Mouse (Mus musculus) inflammation-experienced regulatory T-cells, adult 6 months (primary cell): ENCODE results near the gene Adsl. TPM values are rescaled to one million over a fixed set of nuclear protein-coding genes. Genes with fewer than 3 reads are reported as not detected.
"Not testable (repeated sequence)": the region's sequence is repeated elsewhere in the genome, so short reads cannot be mapped to it uniquely, and the experiment has no call there.

Source experiments
- ATAC-seq: one replicate; pipeline ENCODE4 v1.8.0; 2017
- polyA plus RNA-seq, 3 experiments: library from polyadenylated mRNA; unstranded; fragments of 100-300 nt; shearing (Covaris generic); gene quantifications; one replicate each; pipeline ENCODE4 v1.2.1; 2017

Adsl gene
- 100 to 1,000 TPM; 104 to 125 (median 125) TPM for polyA plus RNA-seq

DNA sequence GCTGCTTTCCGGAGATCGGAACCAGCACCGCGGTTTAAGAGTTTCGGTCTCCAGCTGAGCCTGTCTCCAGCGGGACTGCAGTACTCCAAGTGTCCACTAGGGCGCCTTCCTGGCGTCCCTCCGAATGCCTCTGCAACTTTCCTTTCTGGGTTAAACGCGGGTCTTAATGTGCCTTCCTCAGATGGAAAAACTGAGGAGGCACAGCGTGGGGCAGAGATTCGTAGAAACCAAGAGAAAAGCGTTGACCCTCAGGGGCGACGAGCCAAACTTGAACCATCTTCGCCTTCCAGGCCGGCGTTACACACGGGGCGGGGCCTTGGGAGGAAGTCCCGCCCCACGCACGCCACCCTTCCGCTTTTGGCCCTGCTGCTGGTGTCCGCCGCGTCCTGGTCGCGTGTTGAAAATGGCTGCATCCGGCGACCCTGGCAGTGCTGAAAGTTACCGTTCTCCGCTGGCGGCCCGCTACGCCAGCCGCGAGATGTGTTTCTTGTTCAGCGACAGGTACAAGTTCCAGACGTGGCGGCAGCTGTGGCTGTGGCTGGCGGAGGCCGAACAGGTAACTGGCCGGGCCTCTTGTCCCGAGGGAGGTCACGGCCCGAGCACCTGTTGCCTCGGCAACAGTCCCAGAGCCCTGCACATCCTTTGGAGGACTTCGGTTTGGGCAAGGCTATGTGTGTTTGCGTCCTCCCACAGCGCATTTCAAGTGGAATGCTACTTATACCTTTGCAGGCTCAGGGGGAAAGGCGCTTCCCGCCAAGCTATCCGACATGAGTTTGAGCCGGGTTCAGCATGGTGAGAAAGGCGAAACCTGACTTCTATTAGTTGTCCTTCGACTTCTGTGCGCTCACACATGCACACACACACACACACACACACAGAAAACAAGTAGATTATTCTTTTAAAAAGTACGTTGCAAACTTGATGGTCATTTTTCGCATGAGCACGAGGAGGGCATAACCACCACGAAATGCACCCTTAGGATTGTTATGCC is at the start of gene Adsl:
Gene Adsl, plus strand, starts transcription at position 346 of the 991 bp plus-strand sequence.
- peak; percentile 87 for ATAC-seq

DNA sequence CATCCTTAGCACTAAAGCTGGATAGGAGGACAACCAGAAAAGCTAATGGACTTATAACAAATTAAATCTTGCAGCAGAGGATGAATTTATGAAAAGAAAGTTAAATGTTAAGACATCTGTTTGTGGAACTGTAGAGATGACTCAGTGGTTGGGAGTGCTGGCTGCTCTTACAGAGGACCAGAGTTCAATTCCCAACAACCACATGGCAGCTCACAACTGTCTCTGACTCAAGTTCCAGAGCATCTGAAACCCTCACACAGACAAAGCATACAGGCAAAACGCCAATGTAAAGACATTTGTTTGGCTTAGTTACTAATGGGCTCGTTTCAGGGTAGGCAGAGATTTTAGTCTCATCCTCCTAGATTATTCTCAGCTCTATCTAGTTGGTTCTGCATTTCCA is 48.5 kb upstream of the Adsl start:
- ATAC-seq, result no peak

DNA sequence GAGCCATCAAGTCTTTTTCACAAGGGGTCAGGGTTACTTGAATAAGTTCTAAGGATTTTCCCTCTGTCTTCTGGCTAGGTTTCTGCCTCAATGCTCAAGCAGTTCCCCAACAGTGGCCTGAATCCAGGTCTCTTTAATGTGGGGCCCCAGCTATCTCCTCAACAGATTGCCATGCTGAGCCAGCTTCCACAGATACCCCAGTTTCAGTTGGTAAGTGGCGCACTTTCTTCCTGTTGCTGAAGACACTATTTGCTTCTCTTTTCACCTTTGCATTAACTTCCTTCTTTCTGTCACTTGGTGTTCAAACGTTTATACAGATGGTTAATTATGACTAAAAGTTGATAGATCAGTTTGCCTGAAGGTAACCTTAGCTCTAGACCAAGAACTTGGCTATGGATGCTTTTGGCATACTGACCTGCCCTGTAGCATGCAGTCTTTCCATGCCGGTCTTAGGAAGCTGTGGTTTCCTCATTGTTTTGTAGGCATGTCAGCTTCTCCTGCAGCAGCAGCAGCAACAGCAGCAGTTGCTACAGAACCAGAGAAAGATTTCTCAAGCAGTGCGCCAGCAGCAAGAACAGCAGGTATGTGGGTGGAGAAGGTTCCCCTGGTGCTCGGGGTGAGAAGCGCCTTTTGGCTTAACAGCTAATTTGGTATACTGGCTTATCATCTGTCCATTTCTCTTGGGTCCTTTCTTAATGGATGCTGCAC is 46.3 kb upstream of the Adsl start:
- no peak for ATAC-seq

DNA sequence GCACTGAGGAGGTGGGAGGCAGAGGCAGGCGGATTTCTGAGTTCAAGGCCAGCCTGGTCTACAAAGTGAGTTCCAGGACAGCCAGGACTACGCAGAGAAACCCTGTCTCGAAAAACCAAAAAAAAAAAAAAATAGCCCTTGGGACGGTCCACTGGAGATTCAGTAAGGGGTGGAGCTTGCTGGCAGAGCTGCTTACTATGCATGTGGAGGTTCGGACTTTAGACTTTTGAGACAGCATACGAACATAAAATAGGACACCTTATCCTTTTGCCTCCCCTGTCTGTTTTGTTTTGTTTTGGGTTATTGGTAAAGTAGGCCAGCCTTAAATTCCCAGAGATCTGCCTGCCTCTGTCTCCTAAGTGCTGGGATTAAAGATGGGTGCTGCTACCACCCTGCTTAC is 43.5 kb upstream of the Adsl start:
- ATAC-seq, result not testable (repeated sequence)

DNA sequence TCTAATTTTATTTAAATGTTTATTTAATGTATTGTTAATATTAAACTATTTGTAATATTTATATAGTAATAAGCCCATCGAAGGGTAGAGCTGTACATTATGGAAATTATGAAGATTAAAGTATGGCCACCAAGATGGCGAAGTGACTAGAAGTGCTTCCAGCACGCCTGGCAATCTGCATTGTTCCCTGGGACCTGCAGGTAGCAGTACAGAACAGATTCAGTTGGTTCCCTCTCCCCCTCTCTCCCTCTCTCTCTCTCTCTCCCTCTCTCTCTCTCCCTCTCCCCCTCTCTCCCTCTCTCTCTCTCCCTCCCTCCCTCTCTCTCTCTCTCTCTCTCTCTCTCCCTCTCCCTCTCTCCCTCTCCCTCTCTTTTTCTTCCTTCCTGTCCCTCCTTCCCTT is 38.1 kb upstream of the Adsl start:
- ATAC-seq, result no peak

DNA sequence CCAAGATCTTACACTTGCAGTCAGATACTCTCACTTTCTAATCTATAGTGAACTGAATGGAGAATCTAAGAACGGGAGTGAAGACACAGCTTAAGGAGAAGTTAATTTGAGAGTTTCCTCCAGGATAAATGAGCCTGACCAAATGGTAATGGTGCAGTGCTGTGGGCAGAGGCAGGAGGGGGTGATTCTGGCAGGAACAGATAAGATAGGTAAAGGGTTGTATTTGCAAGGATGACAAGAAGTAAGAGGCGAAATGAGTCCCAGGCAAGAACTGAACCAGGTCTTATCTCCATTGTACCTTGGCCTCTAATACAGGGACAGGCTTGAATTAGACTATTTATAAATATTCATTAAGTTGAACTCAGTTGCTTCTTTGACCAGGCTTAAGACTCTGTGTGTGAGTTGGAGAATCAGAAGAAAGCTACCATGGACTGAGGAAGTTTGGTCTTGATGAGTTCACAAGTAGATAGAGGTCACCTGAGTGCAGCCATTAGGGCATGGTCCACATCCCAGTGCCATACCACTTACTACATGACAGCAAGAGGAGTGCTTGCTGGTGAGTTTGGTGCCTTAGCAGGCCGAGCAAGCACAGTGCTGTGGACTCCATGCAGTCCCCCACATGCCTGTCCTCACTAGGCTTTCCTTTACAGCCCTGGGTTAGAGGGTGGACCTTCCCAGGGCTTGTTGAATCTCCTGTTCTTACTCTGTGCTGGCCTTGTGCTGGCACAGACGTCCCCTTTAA is 37.3 kb upstream of the Adsl start:
- no peak for ATAC-seq

DNA sequence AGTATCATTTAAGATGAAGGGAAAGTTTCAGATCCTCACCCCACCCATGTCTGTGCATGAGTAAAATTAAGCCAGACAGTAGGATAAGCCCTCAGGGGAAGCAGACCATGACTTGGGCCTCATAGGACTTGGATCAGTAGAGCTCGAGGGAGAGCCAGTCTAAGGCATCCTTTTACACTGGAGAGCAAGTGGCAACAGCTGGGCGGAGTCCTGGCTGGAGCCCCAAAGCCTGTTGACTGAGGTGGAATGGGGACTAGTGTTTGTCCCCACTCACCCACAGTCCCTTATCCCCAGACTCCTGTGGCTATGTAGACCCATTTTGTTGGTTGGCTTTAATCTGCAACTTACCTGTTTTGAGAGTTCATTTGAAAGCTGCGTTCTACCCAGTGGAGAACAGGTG is 36.1 kb upstream of the Adsl start:
- ATAC-seq, result no peak

DNA sequence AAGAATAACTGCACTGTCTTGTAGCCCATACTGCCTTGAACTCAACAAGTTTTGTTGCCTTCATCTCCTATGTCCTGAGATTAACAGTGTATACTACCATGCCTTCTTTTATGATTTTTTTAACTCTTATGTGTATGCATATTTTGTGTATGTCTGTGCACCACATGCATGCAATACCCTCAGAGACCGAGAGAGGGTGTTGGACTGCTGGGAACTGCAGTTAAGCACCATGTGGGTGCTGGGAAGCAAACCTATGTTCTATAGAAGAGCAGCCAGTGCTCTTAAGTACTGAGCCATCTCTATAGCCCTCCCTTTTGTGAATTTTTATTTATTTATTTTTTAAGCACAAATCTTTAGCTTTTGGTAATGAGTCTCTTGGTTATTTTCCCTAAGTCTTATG is 34.5 kb upstream of the Adsl start:
- ATAC-seq, result no peak

DNA sequence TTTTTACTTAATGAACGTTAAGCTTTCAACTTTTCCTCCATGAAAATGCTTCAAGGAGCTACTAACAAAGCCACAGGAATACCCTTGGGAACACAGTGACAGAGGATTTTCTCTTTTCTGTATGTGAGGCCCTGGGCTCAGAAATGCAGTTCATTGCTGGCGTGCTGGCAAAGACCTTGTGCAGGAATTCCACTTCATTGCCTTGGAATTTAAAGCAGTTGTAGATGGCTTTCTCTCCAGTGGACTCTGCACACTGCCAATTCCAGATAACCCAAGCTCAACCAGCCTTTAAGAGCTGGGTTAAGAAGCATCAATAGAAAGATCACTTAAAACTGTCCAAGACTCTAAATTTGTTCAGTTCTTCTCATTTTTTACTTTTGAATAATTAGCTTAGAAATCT is 32.4 kb upstream of the Adsl start:
- no peak for ATAC-seq

DNA sequence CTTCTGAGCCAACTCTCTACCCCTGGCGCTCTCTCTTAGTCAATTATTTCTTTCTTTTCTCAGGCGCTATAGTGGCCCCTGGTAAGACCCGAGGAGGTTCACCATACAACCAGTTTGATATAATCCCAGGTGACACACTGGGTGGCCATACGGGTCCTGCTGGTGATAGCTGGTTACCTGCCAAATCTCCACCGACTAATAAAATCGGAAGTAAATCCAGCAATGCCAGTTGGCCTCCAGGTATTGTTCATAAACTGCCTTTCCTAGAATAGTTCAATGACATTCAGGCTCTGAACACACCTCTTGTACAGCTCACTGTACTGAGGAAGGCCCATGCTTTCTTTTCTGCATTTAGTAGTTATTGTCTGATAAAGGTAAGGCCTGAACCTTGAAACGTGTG is 31.7 kb upstream of the Adsl start:
- no peak for ATAC-seq

DNA sequence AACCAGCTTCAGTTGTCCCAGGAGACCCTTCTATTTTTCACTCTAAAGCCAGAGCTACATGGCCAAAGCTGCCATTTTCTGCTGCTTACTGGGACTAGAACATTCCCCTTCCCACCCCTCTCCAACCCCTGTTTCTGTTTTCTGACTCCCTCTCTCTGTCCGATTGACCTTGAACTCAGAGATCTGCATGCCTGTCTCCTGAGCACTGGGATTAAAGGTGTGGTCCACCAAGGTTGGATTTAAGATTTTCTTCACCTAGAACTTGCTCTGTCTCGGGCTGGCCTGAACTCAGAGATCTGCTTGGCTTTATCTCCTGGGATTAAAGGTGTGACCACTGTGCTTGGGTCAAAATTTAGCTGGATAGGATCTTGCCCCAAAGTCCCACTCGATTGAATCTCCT is 27.9 kb upstream of the Adsl start:
- ATAC-seq, result no peak

DNA sequence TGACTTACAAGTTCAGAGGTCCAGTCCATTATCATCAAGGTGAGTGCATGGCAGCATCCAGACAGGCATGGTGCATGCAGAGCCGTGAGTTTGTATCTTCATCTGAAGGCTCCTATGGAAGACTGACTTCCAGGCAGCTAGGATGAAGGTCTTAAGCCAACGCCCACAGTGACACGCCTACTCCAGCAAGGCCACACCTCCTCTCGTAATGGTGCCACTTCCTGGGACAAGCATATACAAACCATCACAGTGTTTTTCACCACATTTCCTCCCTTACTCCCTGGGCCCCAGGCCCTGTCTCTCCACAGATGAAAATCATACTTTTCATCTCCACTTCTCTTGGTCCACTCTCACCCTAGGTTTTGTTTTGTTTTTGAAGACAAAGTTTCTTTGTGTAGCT is 26.5 kb upstream of the Adsl start:
- ATAC-seq, result peak; percentile 85

DNA sequence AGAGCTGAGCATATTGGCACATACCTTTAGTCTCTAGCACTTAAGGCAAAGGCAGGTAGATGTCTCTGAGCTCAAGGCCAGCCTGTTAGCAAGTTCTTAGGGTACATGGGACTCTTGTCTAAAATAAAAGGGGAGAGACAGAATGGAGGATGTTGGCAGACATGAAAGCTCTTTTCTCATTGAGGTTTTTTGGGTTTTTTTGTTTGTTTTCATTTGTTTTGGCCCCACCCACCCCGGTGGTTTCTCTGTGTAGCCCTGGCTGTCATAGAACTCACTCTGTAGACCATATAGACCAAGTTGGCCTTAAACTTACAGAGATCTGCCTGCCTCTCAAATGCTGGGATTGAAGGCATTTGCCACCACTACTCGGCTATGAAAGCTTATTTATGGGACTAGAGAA is 24.1 kb upstream of the Adsl start:
- ATAC-seq, result no peak

DNA sequence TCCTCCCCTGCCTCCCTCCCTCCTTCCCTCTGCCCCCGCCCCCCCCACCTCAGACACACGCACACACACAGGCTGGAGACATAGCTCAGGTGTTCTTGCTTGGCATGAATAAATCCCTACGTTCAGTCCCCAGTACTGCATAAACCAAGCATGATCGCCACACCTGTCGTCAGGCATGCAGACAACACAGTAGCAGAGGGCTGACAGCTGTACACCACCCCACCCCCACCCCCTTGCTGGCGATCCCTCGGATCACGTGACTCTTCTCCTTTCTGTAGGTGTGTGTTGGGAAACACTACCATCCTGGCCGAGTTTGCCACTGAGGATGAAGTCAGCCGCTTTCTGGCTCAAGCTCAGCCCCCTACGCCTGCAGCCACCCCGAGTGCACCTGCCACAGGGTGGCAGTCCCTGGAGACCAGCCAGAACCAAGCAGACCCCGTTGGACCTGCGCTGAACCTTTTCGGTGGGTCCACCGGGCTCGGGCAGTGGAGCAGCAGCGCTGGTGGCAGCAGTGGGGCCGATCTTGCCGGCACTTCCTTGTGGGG is 19.4 kb upstream of the Adsl start:
- ATAC-seq, result no peak

DNA sequence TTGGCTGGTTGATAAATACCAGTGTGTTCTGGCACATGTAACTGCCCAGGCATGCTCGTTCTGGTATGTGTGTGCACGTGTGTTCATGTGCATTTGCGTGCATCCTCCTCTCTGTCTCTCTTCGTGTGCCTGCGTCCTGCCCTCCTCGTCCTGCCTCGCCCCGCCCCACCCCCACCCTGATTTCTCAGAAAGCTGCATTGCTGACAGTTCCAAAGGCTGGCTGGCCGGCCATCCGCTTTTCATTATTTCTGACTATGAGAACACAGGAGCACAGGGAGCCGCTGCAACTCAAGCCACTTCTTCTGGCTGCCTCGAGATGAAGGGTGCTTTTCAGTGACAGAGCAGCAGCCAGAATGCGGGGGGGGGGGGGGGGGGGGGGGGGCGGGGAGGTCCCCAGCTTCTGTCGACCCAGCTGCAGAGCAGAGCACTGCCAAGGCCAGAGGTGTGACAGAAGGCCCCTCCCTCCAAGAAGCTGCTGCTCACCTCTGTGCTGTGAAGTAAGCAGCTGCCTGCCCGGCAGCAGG is 18.2 kb upstream of the Adsl start:
- ATAC-seq, result peak; percentile 63

DNA sequence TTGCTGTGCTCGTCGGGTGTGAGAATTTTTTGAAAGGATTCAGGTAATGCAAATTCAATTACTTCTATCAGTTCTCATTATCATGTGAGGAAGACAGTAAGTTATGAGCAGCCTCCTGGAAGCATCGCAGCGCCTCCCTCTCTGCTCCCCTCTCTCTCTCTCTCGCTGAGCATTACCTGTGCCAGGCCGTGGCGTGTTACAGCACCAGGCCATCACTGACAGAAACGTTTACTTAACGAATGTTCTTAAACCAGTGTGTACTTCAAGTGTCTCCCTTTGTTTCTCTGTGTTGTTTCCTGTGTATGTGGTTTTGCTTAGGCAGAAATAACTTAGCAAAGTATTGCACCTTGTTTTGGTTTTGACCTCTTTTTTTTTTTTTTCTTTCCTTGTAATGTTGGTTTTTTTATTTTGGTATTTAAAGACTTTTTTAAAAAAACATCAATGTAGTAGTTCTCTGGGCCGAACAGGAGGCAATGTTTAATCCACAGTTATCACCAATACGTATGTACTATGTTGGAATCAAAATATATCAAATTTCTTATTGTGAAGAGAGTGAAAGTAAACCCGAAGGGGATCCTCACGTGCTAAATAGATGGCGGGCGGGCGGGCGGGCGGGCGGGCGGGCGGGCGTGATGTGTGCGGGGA is 17.5 kb upstream of the Adsl start:
- peak; percentile 72 for ATAC-seq

DNA sequence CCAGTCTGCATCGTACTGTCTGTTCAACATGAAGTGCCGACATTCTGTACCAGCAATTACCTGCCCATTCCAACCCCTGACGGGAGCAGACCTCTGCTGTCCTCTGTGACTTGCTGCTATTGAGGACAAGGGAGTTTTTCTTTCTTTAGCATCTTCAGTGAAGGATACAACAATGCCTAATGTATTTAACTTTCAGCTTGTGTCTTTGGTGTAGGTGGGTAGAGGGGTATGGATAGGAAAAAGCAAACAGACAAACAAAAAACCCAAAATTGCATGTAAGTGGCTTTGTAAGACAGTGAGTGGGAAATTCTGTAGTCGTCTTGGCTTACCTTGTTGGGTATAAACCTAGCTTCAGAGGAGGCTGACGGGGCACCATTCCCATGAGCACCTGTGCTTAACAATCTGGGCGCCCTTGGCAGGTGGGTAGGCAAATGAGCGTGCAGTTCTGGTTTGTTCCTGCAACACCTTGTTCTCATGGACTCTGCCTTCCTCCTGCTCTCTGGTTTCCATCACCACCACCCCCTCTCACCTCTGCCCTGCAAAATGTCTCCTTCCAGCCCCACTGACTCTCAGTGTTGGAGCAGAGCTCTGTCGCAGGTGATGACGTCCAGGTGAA is 16.8 kb upstream of the Adsl start:
- ATAC-seq, result no peak

DNA sequence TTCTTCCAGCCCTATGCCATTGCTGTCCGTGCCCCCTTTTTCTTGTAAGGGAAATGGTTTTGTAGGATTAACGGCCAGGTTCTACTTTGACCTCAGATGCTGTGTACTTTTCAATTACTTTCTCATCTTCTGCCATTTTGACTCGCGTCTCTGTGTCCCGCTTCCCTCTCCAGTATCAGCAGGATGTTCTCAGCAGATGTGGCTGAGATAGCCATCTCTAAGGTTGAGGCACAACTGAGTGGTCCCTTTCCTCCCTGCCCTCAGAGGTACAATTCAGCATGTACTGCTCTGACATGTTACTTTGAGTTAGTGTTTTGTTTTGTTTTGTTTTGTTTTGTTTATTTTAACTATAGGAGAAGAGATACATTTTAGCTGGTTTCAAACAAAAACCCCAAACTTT is 13.4 kb upstream of the Adsl start:
- ATAC-seq, result no peak

DNA sequence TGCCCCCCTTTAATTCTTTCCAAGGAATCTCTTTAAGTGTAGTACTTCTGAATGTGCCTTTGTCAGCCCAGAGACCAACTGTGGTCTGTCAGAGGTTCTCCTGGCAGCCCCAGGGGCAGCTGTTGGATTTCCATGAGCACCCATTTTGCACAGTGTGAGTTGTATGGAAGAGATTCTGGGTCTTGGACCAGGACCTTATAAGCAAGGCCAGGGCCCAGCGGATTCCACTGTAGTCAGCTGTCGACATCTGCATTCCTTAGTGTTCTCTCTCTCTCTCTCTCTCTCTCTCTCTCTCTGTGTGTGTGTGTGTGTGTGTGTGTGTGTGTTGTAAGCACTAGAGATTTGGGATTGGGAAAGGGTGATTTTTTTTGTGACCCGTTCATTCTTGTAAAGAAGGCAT is 11.6 kb upstream of the Adsl start:
- ATAC-seq, result no peak

DNA sequence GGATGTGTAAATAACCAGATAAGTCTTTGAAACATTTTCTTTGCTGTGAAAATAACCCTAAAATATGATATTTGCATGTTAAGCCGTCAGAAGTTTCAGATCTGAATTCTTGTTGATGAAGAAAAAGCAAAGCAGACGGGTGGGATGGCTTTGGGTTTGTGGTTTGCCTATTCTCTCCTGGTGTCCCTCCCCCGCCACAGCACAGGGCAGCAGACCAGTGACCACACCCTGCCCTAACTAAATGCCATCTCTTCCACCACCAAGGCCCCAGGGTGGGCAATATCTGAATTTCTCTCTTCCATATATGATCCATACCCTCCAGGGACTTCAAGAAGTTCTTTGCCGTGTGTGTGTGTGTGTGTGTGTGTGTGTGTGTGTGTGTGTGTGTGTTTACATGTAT is 9.7 kb upstream of the Adsl start:
- no peak for ATAC-seq

DNA sequence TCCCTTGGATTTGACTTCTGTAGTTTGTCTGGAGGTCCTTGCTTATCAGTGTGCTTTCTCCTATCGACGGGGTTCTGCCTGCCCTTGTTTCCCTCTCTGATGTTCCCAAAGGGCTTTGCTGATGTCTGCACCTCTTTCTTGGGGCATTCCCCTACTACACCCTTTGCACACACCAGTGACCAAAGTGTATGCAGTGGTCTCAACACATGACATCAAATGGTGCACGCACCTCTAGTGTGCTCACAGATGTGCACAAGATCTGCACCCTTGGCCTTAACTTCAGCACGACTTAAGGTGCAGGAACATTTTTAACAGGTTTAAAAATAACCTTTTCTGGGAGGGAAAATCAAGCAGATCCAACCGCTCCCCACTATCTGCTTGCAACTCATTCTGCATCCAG is 8.9 kb upstream of the Adsl start:
- no peak for ATAC-seq
